Mouse (Mus musculus) erythroblast, embryonic 14.5 days (primary cell): Measurements from ENCODE around the gene Cog2. TPM values are rescaled to one million over a fixed set of nuclear protein-coding genes. Genes with fewer than 3 reads are reported as not detected.

Experiments used
- H3K27me3 ChIP-seq: 2 replicates; pipeline ENCODE4 v1.6.1; 2012; ENCODE audit warnings: inconsistent platforms; ENCODE audit not compliant: control insufficient read depth
- H3K36me3 ChIP-seq: 2 replicates; pipeline ENCODE4 v1.6.1; 2012; ENCODE audit warnings: mild to moderate bottlenecking, inconsistent platforms; ENCODE audit not compliant: control insufficient read depth
- H3K4me1 ChIP-seq: 2 replicates; pipeline ENCODE4 v1.6.1; 2012; ENCODE audit warnings: inconsistent platforms; ENCODE audit not compliant: control insufficient read depth
- H3K4me3 ChIP-seq: replicated peaks from 2 replicates; pipeline ENCODE3; 2012; ENCODE audit warnings: moderate library complexity, mild to moderate bottlenecking, inconsistent platforms
- H3K9me3 ChIP-seq: 2 replicates; pipeline ENCODE4 v1.6.1; 2012; ENCODE audit warnings: low read length, inconsistent platforms, mixed read lengths; ENCODE audit not compliant: control insufficient read depth
- GATA1 ChIP-seq: IDR thresholded peaks from 2 replicates; pipeline ENCODE4 v1.6.1; 2012; ENCODE audit warnings: low read length, inconsistent platforms, mixed read lengths
- TAL1 ChIP-seq: IDR thresholded peaks from 3 replicates; pipeline ENCODE4 v1.6.1; 2012; ENCODE audit warnings: low read length, inconsistent platforms, mixed read lengths
- polyA plus RNA-seq: library from polyadenylated mRNA; stranded (reverse); fragments of >175 nt; gene quantifications from 2 replicates; pipeline ENCODE4 v1.2.3, GENCODE M21; 2012

Gene Cog2
- polyA plus RNA-seq, 1 experiment, result 0.87 TPM

DNA sequence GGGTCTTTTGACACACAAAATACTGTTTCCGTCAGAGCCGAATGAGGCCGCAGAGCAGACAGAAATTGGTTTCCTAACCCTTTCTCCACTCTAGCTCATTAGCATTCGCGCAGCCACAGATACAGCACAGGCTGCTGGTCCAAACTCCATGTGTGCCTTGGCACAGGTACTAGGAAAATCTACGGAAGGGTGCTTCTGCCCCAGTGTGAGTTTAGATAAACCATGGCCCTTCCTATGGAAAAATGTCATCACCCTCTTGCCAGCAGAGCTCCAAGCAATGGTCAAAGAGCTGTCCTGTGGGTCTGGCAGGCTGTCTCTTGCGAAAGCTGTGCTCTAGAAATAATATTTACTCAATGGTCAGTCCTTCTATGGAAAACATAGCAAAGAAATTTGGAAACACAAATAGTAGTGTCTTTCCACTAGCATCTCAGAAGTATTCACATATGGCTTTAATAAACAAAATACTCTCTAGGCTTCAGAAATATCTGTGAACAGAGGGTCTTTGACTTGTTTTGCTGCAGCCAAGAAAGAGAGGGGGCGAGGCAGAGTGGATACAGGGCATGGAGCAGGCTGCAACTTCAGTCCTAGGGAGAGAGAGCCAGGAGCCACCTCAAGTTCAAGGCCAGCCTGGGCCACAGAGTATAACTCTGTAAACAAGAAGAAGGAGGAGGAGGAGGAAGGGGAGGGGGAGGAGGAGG is 51.3 kb downstream of the Cog2 start:
- TF ChIP-seq GATA1 (no peak), TAL1 (no peak)
- no peaks in the 10 kb centered on the region for H3K27me3 ChIP-seq
- no peaks in the 10 kb centered on the region; the same call in none of the 2 replicates for H3K4me1 ChIP-seq
- no peak overlapping the region for H3K4me3 ChIP-seq
- H3K9me3 ChIP-seq, result no peaks in the 10 kb centered on the region
- no peaks in the 10 kb centered on the region; the same call in 1 of the 2 replicates for H3K36me3 ChIP-seq

DNA sequence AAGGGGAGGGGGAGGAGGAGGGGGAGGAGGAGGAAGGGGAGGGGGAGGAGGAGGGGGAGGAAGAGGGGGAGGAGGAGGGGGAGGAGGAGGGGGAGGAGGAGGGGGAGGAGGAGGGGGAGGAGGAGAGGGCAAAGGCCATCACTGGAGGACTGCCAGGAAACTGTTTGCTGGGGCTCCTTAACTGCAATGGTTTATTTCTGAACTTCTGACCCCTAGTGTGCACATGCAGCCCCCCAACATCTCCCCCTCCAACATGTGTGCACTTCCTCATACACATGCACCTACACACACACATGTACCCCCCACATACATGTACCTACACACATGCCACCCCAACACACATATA is 51.8 kb downstream of the Cog2 start:
- Histone ChIP-seq H3K9me3 (no peaks in the 10 kb centered on the region), H3K36me3 (no peaks in the 10 kb centered on the region), H3K4me3 (no peak overlapping the region), H3K4me1 (no peaks in the 10 kb centered on the region; the same call in none of the 2 replicates), H3K27me3 (no peaks in the 10 kb centered on the region)
- TF ChIP-seq GATA1, result no peak
- no peak for TF ChIP-seq TAL1

DNA sequence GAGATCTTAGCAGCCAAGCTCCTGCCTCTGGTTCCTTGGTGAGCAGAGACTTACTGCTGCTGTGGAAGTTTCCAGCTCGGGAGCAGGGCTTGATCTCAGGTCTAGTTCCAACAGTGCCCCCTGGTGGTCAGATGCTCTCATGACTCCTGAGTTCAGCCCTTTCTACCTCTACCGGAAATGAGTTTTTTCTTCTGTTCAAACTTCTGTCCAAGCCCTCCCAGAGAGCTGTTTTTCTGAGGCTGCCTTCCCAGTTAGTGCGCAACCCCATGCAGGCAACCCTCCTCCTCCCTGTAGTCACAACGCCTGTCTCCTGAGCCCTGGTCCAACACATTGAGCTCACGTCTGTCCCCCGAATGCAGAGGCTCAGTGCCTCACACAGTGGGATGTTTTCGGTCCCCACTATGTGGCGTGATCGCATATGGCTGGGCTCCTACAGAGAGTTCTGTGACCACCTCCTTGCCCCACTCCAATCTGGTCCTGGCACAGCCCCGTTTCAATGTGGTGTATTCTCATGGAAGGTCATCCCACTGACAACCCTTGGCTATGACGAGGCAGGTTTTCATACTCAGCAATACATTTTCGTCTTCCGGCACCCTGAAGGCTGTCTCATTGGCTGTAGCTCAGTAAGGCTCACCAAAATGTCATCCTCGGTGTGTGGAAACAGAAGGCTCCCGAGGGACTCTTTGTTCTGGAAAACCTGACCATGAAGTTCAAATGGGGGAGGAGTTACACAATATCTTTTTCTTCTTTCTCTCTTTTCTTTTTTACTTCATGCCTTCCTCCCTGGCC is 53.2 kb downstream of the Cog2 start:
- TF ChIP-seq GATA1 (no peak), TAL1 (no peak)
- H3K27me3 ChIP-seq, result no peaks in the 10 kb centered on the region
- H3K4me3 ChIP-seq, result no peak overlapping the region
- no peaks in the 10 kb centered on the region for H3K9me3 ChIP-seq
- H3K4me1 ChIP-seq, result no peaks in the 10 kb centered on the region; the same call in none of the 2 replicates
- no peaks in the 10 kb centered on the region for H3K36me3 ChIP-seq

DNA sequence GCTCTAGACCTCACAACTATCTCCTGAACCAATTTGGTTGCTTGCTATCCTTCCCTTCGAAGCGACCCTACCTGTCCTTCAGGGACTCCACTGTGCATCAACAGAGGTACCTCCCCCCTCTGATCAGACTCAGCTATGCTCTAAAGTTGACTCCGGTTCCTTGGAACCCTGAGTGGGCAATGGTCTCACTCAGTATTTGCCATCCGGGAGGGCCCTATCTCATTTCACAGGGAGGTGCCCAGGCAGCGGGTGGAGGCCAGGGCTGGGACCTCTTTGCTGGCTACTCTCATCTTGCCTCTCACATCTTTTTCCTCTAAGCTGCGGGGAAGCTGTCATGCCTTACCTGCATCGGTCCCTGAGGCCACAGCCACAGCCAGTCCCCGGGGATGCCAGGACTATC is 55.2 kb downstream of the Cog2 start, which contains the start of gene Capn9:
Capn9 (plus strand) TSS at position 301 of the 400 bp plus-strand sequence.
- no peaks in the 10 kb centered on the region for H3K27me3 ChIP-seq
- no peak within 1 kb of the TSS for H3K4me3 ChIP-seq
- no peaks in the 10 kb centered on the region for H3K36me3 ChIP-seq
- H3K9me3 ChIP-seq, result no peaks in the 10 kb centered on the region
- TF ChIP-seq TAL1 (no peak), GATA1 (no peak)
- no peaks in the 10 kb centered on the region; the same call in none of the 2 replicates for H3K4me1 ChIP-seq

DNA sequence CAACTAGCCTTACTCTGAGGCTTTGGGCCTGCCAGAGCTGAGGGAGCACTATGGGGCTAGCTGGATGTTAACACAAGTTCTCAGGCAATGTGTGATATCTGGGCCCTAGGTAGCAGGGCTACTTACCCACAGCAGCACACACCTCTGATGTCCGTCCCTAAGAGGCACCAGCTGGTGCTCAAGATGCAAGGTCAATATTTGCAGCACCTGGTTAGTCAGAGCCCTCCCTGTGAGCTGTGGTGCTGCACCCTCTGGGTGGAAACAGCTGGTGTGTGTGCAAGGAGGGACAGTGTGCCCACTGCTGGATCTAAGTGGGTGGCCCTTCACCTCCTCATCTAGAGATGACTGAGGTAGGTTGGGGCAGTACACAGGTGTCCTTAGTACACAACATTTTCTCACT is 56.2 kb downstream of the Cog2 start:
- no peaks in the 10 kb centered on the region for H3K36me3 ChIP-seq
- no peaks in the 10 kb centered on the region for H3K27me3 ChIP-seq
- no peaks in the 10 kb centered on the region for H3K9me3 ChIP-seq
- no peak for TF ChIP-seq GATA1
- TF ChIP-seq TAL1, result no peak
- H3K4me3 ChIP-seq, result no peak overlapping the region
- H3K4me1 ChIP-seq, result no peaks in the 10 kb centered on the region; the same call in none of the 2 replicates

DNA sequence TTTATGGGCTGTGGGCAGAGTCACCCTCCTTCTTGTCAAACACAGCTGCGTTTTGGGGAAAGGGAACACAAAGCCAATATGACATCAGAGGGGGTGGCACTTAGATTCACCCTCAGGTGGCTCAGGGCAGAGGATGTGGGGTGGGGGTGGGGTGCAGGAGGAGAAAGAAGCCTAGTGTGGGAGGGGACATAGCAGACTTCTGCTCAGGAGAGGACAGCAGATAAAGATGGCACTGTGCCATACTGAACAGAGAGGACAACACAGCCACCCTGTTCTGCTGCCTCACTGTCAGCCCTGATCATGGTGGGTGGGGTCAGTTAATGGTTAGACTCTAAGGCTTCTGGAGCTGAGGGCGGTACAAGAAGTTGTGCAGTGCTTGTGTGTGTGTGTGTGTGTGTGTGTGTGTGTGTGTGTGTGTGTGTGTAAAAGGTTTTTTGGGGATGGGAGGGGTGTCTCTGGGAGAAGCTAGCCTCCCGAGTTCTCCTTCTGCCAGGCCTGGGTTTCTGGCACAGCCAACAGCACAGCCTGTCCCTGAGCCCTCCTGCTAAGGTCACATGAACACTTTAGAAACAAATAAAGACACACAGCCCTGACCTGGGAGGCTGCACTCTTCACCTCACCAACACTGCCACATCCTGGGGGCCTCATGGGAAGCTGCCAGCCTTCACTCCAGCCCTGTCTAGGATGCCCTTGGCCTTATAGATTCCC is 65.3 kb downstream of the Cog2 start:
- Histone ChIP-seq H3K4me3 (no peak overlapping the region), H3K9me3 (no peaks in the 10 kb centered on the region)
- TF ChIP-seq GATA1, result no peak
- TF ChIP-seq TAL1, result no peak

DNA sequence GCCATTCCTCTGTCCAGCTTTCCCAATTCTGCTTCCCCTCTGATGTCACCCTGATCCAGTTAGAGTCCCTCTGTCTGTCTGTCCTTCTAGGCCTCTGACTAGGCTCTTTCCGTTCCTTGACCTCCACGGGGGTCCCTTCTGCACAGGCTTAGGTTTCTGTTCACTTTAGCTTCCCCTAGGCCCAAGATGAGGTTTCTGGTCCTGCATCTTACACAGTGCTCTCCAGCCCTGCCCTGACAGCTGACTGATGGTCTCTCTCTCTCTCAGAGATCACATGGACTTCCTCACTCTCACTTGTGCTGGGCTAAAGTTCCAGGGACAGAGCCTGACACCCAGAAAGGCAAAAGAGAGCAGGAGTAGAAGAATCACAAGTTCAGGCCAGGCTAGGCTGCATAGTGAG is 66.0 kb downstream of the Cog2 start:
- no peaks in the 10 kb centered on the region for H3K27me3 ChIP-seq
- TF ChIP-seq TAL1, result no peak
- TF ChIP-seq GATA1, result no peak
- no peaks in the 10 kb centered on the region for H3K4me1 ChIP-seq
- no peak overlapping the region for H3K4me3 ChIP-seq
- no peaks in the 10 kb centered on the region for H3K9me3 ChIP-seq
- no peaks in the 10 kb centered on the region for H3K36me3 ChIP-seq

More for the DNA sequence above, 65.3 kb downstream of the Cog2 start:
- H3K36me3 ChIP-seq, result no peaks in the 10 kb centered on the region
- H3K27me3 ChIP-seq, result no peaks in the 10 kb centered on the region
- H3K4me1 ChIP-seq, result no peaks in the 10 kb centered on the region

DNA sequence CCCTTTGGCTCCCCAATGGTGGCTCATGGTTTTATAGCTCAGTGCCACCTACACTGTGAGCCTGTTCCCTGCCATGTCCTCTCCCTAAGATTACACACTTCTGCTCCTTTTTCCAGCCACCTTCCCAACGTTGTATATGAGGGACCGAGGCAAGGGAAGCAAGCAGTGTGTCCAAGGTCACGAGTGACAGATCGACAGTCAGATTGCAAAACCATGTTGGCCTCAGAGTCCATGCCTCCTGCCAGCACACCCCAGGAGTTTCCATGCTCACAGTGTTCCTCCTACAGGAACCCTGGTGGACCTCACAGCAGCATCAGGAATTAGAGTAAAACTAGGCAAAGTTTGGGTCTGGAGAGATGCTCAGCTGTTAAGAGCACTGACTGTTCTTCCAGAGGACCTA is 68.8 kb downstream of the Cog2 start:
- no peak overlapping the region for H3K4me3 ChIP-seq
- no peaks in the 10 kb centered on the region for H3K27me3 ChIP-seq
- H3K36me3 ChIP-seq, result no peaks in the 10 kb centered on the region
- peaks cover 3% of the 10 kb centered on the region; the same call in 1 of the 2 replicates for H3K9me3 ChIP-seq
- TF ChIP-seq GATA1 (no peak), TAL1 (no peak)
- no peaks in the 10 kb centered on the region for H3K4me1 ChIP-seq

Other genes starting within 250 kb of the Cog2 start
- gene Pgbd5, start 81.1 kb upstream of the Cog2 start, polyA plus RNA-seq, result not detected in 2 replicates
- 0.05 and 0.10 TPM in 2 replicates for gene Agt, start 48.9 kb downstream of the Cog2 start, polyA plus RNA-seq
- not detected in 2 replicates for gene Capn9, start 55.3 kb downstream of the Cog2 start, polyA plus RNA-seq
- 3.5 TPM in 2 replicates for gene 2310022B05Rik, start 142.6 kb downstream of the Cog2 start, polyA plus RNA-seq
- gene Ttc13, start 201.2 kb downstream of the Cog2 start, polyA plus RNA-seq, result 0.42 and 0.44 TPM in 2 replicates
- 0.11 and 0.29 TPM in 2 replicates for gene Arv1, start 201.4 kb downstream of the Cog2 start, polyA plus RNA-seq
- gene Fam89a, start 231.1 kb downstream of the Cog2 start, polyA plus RNA-seq, result not detected in 2 replicates